Mouse (Mus musculus): ENCODE data around the gene Cfap61.

- TF ChIP-seq POLR2A (IDR thresholded peaks at IDR 0.05; ENCODE audit: insufficient read depth, low read depth, low read length) (no peak), CTCF (IDR thresholded peaks at IDR 0.05; ENCODE audit: insufficient read depth, low read depth, low read length) (no peak)
Measured at GRCm38 (mm10) chr2:146098853-146099717, 164.5 kb downstream of the Cfap61 start.
